Comparison of ENCODE assay signal across 1 mouse cellular context in genomic region chr1:23923779-23924708, GRCm38 (mm10).
TF ChIP-seq lines count a peak whose summit lies in the region.

No protein-coding gene starts in this region.

TF ChIP-seq in MEL, 35 proteins besides CTCF, POLR2A, EP300 and RAD21 (continued from another document):
- no peak for TF ChIP-seq USF2 (IDR thresholded peaks at IDR 0.05; ENCODE audit: borderline replicate concordance in 1 of 2, insufficient read depth in 1 of 2, low read depth in 1 of 2, low read length in 2 of 2)
